Mouse (Mus musculus) brain, embryonic 14.5 days (tissue): Measurements from ENCODE around the gene Kcnc3. TPM values are rescaled to one million over a fixed set of nuclear protein-coding genes. Genes with fewer than 3 reads are reported as not detected.

Experiments used
- DNase-seq: peaks from one replicate; pipeline ENCODE4 v3.0.0-alpha.2; 2011; ENCODE audit warnings: low read depth
- CTCF ChIP-seq: fragments of 200-500 bp; IDR thresholded peaks from 2 replicates; pipeline ENCODE4 v1.5.1; 2012; ENCODE audit warnings: inconsistent platforms, mild to moderate bottlenecking, moderate library complexity, borderline replicate concordance; ENCODE audit not compliant: insufficient read depth, insufficient read length; ENCODE audit errors: extremely low read depth
- POLR2A ChIP-seq: fragments of 200-500 bp; IDR thresholded peaks from 2 replicates; pipeline ENCODE4 v1.6.1; 2012; ENCODE audit warnings: mild to moderate bottlenecking, inconsistent platforms, borderline replicate concordance; ENCODE audit not compliant: poor library complexity, insufficient read depth, insufficient read length, severe bottlenecking; ENCODE audit errors: extremely low read depth
- polyA plus RNA-seq: library from polyadenylated mRNA; depleted of rRNA; stranded (reverse); fragments of >200 nt; gene quantifications from 2 replicates; pipeline ENCODE4 v1.2.3, GENCODE M21; 2012

The Kcnc3 gene
- polyA plus RNA-seq, 1 experiment, result 27.2 TPM

GRCm38 (mm10) chr7:44572213-44572701 is 18.2 kb upstream of the Kcnc3 start, which contains the start of gene Napsa:
TSS of gene Napsa (plus strand) at chr7:44572380.
- DNase-seq, result no peak
- TF ChIP-seq POLR2A (no peak), CTCF (no peak)

- TF ChIP-seq CTCF (no peak), POLR2A (no peak)
- no peak for DNase-seq
Observed at GRCm38 (mm10) chr7:44572956-44573484, 17.4 kb upstream of the Kcnc3 start.

- no peak for DNase-seq
- TF ChIP-seq CTCF, result no peak
- no peak for TF ChIP-seq POLR2A
Observed at GRCm38 (mm10) chr7:44576333-44576844, 14.1 kb upstream of the Kcnc3 start.

GRCm38 (mm10) chr7:44581637-44582036 is 8.8 kb upstream of the Kcnc3 start:
- TF ChIP-seq CTCF (no peak), POLR2A (no peak)
- DNase-seq, result no peak

- TF ChIP-seq CTCF (no peak), POLR2A (no peak)
- DNase-seq, result no peak
Observed at GRCm38 (mm10) chr7:44582709-44583108, 7.8 kb upstream of the Kcnc3 start.

- DNase-seq, result no peak
- TF ChIP-seq POLR2A, result no peak
- no peak for TF ChIP-seq CTCF
Observed at GRCm38 (mm10) chr7:44583146-44583545, 7.3 kb upstream of the Kcnc3 start.

GRCm38 (mm10) chr7:44584265-44584804 is 6.1 kb upstream of the Kcnc3 start:
- no peak for TF ChIP-seq POLR2A
- DNase-seq, result no peak

- DNase-seq, result no peak
- TF ChIP-seq POLR2A (no peak), CTCF (no peak)
Observed at GRCm38 (mm10) chr7:44584921-44585320, 5.5 kb upstream of the Kcnc3 start.

GRCm38 (mm10) chr7:44585606-44586005 is 4.9 kb upstream of the Kcnc3 start:
- DNase-seq, result no peak
- TF ChIP-seq CTCF (no peak), POLR2A (no peak)

- peak; percentile 89 for DNase-seq
- TF ChIP-seq CTCF (no peak), POLR2A (no peak)
Observed at GRCm38 (mm10) chr7:44586518-44586917, 3.9 kb upstream of the Kcnc3 start.

GRCm38 (mm10) chr7:44586930-44587329 is 3.5 kb upstream of the Kcnc3 start:
- no peak for TF ChIP-seq CTCF
- peak; percentile 14; the same call in 1 of the 2 replicates for TF ChIP-seq POLR2A
- peak; percentile 94 for DNase-seq

- TF ChIP-seq POLR2A, result no peak
- no peak for TF ChIP-seq CTCF
- DNase-seq, result no peak
Observed at GRCm38 (mm10) chr7:44587676-44588075, 2.8 kb upstream of the Kcnc3 start.

- TF ChIP-seq POLR2A (no peak), CTCF (no peak)
- DNase-seq, result no peak
Observed at GRCm38 (mm10) chr7:44588338-44588737, 2.1 kb upstream of the Kcnc3 start.

GRCm38 (mm10) chr7:44589149-44589548 is 1.3 kb upstream of the Kcnc3 start:
- peak; percentile 59; the same call in 1 of the 2 replicates for TF ChIP-seq POLR2A
- no peak for TF ChIP-seq CTCF
- DNase-seq, result peak; percentile 91
